Mouse (Mus musculus) inflammation-experienced regulatory T-cells, adult 6 months (primary cell): ENCODE measurements around the gene Btrc. TPM values are rescaled to one million over a fixed set of nuclear protein-coding genes. Genes with fewer than 3 reads are reported as not detected.
"Not testable (repeated sequence)": the region's sequence is repeated elsewhere in the genome, so short reads cannot be mapped to it uniquely, and the experiment has no call there.

Experiments
- ATAC-seq: one replicate; pipeline ENCODE4 v1.8.0; 2017
- polyA plus RNA-seq, 3 experiments: library from polyadenylated mRNA; unstranded; fragments of 100-300 nt; shearing (Covaris generic); gene quantifications; one replicate each; pipeline ENCODE4 v1.2.1; 2017

Gene Btrc
- 10 to 100 TPM; 25.7 to 36.4 (median 32.8) TPM for polyA plus RNA-seq

GRCm38 (mm10) chr19:45363384-45363926 is at the start of gene Btrc:
Gene Btrc, plus strand, starts transcription at chr19:45363734.
- ATAC-seq, result peak; percentile 98

GRCm38 (mm10) chr19:45317473-45317882 is 46.1 kb upstream of the Btrc start:
- ATAC-seq, result no peak

DNA sequence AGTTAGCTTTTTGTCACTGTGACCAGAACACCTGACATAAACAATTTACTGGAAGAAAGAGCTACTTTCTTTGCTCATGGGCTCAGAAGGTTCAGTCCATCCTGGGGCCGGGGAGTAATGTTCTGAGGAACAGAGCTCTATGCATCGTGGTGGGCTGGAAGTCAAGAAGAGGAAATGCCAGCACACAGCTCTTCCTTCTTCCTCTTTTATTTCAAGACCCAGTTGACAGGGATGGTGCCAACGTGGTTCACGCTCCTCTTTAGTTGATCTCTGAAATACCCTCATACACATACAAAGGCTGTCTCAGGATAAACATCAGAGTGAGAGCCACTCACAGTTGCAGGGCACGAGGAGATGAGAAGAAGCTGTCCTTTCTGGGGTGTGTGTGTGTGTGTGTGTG is 42.5 kb upstream of the Btrc start:
- ATAC-seq, result no peak

DNA sequence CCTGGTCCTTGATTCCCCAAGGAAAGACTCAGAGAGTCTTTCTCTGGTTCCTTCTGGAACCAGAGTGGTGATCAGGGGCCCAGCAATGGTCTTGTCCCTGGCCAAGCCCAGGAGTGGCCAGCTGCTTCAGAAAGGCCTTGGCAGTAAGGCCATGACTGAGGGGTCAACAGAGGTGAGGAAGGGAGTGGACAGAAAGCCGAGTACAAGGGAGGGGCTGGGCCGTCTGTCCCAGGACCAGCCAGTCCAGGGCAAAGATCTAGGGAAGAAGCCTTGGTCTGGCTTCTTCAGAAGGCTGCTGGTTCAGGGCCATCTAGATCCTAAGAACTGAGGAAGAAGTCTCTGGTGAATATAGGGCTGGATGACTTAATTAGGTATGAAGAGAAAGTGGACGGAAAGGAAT is 34.5 kb upstream of the Btrc start:
- no peak for ATAC-seq

- ATAC-seq, result no peak
Measured at GRCm38 (mm10) chr19:45329748-45330298, 33.7 kb upstream of the Btrc start.

- no peak for ATAC-seq
Measured at GRCm38 (mm10) chr19:45336718-45337117, 26.8 kb upstream of the Btrc start.

GRCm38 (mm10) chr19:45338182-45338581 is 25.4 kb upstream of the Btrc start:
- ATAC-seq, result no peak

GRCm38 (mm10) chr19:45343941-45344340 is 19.6 kb upstream of the Btrc start:
- no peak for ATAC-seq

- no peak for ATAC-seq
Measured at GRCm38 (mm10) chr19:45348188-45348587, 15.3 kb upstream of the Btrc start.

GRCm38 (mm10) chr19:45350456-45350855 is 13.1 kb upstream of the Btrc start:
- ATAC-seq, result no peak

DNA sequence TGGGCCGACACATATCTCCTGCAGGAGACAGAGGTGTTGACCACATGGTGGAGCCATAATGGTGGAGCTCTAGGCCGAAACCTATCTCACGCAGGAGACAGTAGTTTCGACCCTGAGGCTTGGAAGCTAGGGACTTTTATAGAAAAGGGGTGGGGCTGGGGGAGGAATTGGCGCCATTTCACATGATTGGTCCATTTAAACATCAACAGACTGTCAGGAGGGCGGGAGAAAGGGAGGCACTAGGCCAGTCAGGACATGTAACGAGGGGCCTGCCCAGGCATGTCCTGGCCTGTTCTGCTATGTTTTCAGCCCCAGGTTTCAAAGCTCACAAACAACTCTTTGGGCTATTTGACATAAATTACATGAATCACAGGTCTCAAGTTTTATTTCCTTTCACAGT is 10.8 kb upstream of the Btrc start:
- not testable (repeated sequence) for ATAC-seq

DNA sequence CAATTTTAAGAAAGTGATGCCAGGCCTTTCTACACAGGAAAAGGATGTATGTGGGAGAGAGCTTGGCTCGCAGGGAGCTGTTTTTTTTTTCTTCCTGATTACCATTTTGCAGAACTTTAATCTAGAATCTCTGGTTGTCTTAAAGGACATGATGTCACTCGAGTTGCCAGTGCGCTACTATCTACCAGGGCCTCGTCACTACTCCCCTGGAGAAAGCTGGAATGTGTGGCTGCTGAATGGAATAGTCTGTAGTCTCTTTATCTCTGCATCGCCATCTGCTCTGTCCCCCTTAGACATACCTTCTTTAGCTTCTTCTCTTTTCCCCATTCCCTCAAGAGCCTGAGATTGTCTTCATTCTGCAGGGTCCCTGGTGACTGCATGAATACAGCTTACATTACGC is 7.9 kb upstream of the Btrc start:
- no peak for ATAC-seq

DNA sequence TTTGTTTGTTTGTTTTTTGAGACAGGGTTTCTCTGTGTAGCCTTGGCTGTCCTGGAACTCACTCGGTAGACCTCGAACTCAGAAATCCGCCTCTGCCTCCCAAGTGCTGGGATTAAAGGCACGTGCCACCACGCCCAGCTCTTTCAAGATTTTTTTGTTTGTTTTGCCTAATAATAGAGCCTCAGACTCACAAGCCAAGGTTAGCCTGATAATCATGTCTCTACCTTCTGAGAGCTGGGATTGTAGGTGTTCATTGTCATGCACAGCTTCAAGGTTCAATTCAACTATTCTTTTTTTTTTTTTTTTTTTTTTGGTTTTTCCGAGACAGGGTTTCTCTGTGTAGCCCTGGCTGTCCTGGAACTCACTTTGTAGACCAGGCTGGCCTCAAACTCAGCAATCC is 6.7 kb upstream of the Btrc start:
- ATAC-seq, result not testable (repeated sequence)

- ATAC-seq, result no peak
Measured at GRCm38 (mm10) chr19:45360486-45360885, 3.0 kb upstream of the Btrc start.

GRCm38 (mm10) chr19:45363933-45364391 is 428 bp downstream of the Btrc start:
- no peak for ATAC-seq

- no peak for ATAC-seq
Measured at GRCm38 (mm10) chr19:45366651-45367050, 3.1 kb downstream of the Btrc start.

DNA sequence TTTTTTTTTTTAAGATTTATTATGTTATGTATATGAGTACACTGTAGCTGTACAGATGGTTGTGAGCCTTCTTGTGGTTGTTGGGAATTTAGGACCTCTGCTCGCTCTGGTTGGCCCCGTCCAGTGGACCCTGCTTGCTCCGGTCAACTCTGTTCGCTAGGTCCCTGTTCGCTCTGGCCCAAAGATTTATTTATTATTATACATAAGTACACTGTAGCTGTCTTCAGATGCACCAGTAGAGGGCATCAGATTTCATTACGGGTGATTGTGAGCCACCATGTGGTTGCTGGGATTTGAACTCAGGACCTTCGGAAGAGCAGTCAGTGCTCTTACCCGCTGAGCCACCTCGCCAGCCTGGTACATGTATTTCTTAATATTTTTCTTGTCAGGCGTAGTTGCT is 21.3 kb downstream of the Btrc start:
- ATAC-seq, result not testable (repeated sequence)

DNA sequence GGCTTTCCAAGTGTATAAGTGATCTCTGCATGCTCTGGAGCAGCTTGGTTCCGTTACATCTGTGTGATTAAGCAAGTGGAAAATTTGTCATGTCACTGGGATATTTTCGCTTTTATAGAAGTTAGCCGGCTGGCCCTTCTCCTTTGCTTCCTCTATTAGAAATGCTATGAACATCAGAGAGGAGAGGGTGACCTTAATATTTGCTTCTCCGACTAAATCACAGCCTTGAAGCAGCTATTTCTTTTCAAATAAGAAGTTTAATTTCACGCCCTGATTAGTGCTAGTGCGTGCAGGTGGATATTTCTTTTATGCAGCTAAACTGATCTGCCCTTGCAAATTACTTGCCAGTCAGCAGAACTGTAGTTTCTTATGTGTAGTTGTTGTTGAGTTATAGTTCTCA is 25.0 kb downstream of the Btrc start:
- ATAC-seq, result no peak

DNA sequence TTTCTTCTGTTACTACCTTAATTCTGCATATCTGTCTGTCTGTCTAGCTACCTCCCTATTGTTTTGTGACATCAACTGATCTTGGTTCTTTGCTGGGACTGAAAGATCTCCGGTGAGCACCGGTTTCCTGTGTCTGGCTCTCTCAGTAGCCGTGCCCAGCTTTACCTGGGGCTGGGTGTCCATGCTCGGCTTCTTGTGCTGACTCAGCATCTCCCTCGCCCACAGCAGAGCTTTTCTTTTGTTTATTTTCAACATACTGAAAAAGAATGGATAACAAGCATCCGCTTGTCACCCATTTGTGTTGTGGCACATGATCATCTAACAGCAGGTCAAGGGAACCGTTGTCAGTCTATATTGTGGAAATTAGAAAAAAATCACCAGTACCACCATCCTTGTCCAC is 30.5 kb downstream of the Btrc start:
- no peak for ATAC-seq

DNA sequence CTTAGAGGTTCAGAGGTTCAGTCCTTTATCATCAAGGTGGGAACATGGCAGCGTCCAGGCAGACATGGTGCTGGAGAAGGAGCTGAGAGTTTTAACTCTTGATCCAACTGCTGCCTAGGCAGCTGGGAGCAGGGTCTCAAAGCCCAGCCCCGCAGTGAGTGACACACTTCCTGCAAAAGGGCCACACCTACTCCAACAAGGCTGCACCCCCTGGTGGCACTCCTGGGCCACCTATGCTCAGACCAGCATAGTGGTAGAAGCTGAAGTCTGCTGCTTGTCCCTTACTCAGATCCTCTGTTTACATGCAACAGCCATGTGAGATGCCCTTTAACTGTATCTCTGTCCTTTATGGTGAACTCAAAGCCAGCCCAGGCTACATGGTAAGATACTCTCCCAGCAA is 47.5 kb downstream of the Btrc start:
- no peak for ATAC-seq

DNA sequence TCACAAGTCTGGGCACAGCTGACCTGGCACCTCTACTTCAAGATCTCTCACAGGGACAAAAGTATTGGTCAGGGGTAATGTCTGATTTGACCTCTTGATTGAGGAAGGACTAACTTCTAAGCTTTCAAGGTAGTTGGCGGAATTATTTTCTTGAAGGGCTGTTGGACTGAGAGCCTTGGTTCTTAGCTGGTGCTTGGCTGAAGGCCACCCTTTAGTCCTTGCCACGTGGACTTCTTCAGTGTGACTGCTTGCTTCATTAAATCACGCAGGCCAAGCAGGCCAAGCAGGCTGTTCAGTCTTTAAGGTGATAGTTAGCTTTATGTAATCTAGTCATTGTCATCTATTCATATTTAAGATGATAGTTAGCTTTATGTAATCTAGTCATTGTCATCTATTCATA is 49.2 kb downstream of the Btrc start:
- no peak for ATAC-seq

GRCm38 (mm10) chr19:45413966-45414365 is 50.4 kb downstream of the Btrc start:
- no peak for ATAC-seq

- no peak for ATAC-seq
Measured at GRCm38 (mm10) chr19:45417601-45418000, 54.1 kb downstream of the Btrc start.

GRCm38 (mm10) chr19:45422276-45422675 is 58.7 kb downstream of the Btrc start:
- no peak for ATAC-seq

GRCm38 (mm10) chr19:45428146-45428545 is 64.6 kb downstream of the Btrc start:
- no peak for ATAC-seq
